Mouse (Mus musculus) layer of hippocampus, adult 9-10 months (tissue): ENCODE data around the gene Ripor2.

Experiments
- DNase-seq: peaks from one replicate; pipeline ENCODE4 v3.0.0; 2022; ENCODE audit warnings: low spot score

Gene Ripor2

DNA sequence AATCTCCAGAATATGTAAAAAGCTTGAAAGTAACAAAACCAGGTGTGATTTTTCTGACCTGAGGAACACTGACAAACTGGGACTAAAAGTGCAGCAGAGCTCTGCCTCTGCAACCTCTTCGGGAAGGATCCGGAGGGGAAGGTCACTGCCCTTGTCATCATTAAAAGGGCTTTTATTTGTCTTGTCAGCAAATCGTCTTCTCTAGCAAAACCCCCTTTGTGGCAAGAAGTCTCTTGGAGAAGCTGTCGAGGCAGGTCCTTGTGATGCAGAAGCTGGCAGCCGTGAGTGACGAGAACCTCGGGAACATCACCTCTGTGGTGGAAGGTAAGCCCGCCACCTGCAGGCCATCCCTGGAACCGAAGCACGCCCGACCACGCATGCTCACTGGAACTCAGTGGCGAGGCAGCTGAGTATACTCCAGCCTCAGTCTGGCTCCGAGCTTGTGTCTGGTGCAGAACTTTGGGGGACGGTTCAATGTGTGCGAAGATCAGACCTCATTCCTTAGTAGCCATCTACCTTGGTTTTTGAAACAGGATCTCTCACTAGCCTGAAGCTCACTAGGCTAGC lies 131.5 kb downstream of the Ripor2 start:
- peak; percentile 85 for DNase-seq

DNA sequence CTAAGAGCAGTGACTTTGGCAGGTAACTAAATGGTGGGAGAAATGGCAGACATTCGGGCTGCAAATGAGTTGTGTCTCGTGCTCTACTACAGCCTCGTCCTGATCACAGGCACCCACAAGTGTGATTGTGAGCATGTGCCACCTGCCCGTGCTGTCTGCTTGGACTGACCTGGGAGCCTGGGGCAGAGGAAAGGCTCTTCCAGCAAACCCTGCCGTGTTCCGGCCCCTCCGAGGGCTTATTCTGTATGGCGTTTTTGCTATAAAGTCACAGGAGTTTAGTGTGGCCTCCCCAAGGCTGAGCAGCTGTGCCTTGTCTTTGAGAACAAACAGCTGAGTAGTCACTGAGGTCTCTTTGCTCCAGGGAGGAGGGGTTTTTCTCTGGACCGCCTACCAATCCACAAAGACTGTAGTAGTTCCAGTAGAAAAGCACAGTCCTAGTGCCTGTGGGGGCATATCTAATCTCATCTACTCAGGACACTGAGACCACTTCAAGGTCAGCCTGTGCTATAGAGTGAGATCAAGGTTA lies 132.4 kb downstream of the Ripor2 start:
- DNase-seq = no peak

DNA sequence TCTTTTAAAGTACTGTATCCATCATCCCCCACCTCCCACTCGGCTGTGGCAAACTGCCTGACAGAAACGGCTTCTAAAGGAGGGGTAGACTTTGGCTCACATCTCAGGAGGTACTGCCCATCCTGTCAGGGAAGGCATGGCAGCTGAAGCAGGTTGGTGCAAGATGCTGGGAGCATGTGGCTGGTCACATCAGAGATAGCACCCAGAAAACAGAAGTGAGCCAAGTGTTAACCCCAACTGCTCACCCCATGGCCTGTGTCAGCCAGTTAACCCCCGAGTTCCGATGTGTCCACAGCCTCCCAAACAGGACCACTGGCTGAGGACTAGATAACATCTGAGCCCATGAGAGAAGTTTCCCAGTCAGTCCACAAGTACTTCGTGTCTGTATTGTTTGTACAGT lies 133.6 kb downstream of the Ripor2 start:
- no peak for DNase-seq

DNA sequence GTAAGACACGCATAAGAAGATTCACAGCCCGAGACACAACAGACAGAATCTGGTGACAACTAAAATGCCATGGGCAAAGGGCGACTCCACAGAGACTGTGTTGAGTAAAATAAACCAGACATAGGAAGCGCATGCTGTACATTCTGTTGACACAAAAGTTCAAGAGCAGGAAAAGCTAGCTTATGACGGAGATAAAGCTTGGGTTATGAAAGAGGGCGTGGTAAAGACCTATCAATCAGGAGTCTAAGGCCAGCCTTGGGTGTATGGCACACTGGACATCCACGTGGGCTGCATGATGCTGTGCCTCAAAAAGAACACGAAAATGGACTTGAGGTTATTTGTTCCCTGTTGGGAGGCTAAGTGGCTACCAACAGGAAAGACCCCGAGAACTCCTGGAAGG lies 134.5 kb downstream of the Ripor2 start:
- DNase-seq = no peak

DNA sequence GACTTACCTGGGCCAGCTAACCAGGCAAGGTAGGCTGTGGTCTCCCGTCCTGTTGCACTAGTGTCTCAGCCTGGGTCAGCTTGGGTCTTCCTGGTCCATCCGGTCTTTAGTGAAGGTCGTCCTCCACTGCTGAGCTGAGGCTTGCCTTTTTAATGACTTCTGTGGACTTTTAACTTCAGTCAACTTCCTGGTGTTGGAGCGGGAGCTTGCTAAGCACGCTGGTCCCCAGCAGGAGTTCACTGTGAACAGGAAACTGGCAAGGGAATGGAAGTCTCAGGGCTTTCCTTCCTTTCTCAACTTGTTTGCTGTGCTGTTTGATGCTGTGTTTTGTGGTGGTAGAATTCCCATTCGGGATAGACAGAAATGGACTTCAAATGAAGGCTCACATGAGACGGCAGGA lies 135.7 kb downstream of the Ripor2 start:
- no peak for DNase-seq

DNA sequence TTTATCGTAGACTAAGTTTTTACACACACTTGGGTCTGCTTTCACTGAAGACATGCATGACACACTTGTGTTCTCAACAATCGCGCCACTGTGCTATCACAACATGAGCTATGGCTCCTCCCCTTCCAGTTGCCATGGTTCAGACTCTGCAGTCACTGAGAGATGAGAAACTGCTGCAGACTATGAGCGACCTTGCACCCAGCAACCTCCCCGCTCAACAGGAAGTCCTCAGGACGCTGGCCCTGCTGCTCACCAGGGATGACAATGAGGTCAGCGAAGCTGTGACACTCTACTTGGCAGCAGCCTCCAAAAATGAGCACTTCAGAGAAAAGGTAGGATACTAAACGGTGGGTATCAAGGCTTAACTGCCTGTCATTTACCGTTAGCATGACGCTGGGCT lies 139.5 kb downstream of the Ripor2 start:
- DNase-seq = no peak

DNA sequence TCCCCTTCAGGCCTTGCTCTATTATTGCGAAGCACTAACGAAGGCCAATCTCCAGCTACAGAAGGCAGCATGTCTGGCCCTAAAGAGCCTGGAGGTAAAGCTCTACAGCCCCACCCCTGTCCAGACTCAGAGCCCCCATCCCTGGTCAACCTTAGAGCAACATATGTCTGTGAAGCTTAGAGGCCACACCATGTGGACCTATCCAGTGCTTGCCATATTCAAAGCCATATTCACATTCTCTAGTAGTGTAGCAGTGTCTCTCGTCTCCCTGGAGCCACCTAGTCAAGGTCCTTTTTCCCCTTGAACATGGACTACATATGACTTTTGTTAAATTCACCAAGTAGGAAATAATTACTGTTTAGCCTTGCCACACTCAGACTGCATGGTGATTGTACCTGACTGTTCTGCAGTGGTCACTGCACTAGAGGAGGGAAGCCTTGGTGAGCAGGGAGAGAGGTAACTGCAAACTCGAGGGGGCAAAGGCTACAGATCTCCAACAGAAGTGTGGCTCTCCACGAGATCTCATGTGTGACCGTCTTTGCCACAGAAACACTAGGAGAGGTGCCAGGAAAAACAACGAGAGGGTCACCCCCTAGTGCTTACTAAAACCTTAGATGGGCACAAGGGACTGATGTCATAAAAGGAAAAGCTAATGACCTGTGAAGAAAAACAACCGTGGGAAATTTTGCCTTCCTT lies 141.9 kb downstream of the Ripor2 start:
- no peak for DNase-seq

DNA sequence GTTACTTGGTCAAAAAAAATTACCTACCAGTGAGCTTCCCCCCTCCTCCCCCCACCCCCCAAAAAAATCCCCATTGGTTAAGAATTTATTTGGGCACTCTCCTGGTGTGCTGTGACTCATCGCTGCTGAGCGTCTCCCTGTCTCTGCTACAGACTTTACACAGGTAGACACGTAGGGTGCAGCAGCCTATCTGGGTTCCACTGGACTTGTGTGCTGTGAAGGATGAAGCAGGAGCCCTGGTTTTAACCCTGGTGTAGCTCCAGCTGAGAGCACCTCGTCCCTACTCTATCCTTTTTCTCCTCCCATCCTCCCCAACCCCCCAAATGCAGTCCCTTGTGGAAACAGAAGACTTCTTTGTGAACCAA lies 142.4 kb downstream of the Ripor2 start:
- no peak for DNase-seq

DNA sequence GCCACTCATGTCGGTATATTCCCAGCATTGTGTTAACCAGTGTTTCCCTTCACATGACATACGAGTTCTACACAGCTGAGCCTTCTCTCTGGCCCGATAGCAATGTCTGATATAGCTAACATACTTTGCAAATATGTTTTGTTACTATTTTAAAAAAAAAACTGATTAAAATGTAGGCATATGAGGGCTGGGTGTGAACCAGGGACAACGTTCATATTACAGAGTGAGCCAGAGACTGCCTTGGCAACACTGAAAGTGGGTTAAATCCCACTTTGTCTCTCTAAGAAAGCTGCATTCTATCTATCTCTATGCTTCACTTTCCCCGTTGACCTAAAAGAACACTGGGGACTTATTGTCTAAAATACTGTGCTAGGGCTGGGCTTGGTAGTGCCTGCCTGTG lies 147.1 kb downstream of the Ripor2 start:
- no peak for DNase-seq

DNA sequence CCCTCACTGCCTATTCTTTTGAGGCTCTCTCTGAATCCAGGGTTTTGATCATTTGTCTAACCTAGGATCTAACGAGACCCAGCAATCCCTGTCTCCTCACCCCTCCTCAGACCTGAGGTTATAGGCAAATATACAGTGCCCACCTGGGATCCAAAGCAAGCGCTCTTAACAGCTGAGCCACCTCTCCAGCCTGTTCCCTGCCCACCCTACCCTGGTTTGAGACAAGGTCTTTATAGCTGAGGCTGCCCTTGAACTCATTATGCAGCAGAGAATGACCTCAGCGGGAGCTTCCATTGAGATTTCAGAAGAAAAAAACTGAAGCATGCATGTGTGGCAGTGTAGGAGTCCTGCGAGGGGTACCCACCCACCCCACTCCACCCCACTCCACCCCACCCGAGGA lies 152.5 kb downstream of the Ripor2 start:
- no peak for DNase-seq

DNA sequence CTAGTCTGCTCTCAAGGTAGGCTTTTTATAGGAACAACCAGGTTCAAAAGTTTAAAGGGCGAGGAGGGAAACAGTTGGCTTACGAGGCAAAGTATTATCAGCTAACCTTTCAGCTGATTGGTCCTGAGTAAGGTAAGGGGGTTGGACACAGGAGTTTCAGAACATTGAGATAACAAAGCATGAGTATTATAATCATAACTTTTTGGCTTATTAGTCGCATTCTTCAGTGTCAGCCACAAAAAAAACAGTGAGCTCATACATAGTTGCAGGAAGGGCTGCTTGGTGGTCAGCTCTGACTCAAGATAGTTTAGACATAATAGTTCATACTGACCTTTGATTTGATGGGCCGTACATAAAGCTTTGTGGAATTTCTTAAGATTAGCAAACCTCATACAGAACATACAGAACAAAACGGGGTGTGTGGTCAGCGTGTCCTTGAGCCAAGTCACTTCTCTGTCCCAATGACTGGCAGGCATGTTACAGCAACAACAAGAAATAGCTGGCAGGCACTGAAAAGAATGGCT lies 153.7 kb downstream of the Ripor2 start:
- DNase-seq = no peak

DNA sequence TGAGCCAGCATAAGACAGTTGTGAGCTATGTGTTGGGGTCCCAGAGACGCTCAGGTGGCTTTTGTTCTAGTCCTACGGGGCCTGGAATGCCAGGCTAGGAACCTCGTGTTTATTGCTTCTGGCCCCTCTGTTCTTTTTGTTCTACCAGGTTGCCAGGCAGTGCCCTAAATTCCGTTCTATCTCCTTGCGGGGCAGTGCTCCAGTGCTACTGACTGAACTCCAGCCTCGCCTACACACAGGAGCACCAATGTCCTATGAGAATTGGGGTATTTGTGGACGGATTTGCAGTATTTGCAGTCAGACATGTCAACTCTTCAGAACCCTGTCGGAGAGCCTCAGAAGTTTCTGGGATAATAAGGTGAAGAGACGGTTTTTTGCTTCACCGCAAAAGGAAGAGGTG lies 159.0 kb downstream of the Ripor2 start, which contains the start of gene Armh2:
Gene Armh2 (plus strand): TSS at position 205 of the 400 bp plus-strand sequence.
- no peak for DNase-seq

DNA sequence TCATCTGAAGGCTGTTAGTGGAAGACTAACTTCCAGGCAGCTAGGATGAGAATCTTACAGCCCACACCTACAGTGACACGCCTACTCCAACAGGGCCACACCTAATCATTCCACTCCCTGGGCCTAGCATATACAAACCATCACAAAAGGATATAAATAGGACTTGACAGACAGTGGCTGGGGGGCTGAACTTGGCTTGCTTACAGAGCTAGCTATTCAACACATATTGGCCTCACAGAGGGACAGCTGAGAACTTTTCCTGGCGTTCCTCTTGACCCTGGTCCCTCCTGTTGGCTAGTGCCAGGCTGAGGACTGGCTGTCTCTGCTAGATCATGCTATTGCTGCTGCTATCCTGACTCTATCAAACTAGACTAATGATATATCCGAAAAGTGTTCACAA lies 165.8 kb downstream of the Ripor2 start:
- no peak for DNase-seq

DNA sequence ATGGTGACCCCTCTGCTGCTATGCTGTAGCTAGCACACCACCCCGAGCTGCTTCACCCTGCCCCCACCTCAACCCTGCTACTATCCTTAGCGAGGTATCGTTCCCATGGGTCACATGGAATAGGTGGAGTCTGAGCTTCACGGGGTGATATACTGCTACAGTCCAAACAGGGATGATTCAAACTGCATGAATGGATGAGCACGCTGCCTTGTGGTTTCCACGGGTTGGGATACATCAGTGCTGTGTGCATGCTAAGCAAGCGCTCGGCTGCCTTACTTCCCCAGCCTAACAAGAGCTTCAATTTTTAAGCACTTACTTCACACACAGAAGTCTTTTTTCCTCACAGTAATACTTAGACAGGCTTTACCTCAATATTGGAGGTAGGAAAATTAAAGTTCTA lies 168.8 kb downstream of the Ripor2 start:
- no peak for DNase-seq

DNA sequence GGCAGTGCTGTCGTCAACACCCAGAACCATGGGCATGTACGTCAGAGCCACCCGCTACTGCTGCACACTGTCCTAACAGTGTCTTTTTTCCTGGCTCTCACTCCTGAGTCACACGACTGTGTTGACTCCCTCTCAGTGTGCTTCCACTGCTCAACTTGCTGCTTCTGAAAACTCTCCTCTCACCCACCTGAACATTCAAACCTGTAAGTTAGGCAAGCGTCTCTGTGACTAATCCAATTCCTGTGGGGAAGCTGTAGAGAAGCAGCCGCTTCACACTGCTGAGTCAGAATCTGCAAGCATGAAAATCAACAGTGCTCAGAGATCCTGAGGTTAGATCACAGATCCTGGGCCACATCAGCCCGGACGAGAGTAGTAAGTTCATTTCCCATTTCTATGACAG lies 169.4 kb downstream of the Ripor2 start:
- DNase-seq = no peak

DNA sequence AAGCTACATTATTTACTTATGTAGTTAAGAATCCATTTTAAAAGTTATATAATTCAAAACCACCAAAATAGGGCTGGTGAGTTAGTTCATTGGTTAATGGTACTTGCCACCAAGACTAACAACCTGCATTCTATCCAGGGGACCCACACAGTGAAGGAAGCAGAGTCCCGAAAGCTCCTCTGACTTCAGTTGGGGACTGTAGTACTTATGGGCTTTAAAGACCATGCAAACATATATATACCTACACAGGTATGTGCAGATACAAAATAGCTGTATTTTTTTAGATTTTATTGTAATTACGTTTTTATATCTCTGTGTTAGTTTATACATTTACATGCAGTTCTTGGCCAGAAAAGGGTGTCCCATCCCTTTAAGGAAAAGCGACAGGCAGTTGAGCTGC lies 174.8 kb downstream of the Ripor2 start:
- no peak for DNase-seq

DNA sequence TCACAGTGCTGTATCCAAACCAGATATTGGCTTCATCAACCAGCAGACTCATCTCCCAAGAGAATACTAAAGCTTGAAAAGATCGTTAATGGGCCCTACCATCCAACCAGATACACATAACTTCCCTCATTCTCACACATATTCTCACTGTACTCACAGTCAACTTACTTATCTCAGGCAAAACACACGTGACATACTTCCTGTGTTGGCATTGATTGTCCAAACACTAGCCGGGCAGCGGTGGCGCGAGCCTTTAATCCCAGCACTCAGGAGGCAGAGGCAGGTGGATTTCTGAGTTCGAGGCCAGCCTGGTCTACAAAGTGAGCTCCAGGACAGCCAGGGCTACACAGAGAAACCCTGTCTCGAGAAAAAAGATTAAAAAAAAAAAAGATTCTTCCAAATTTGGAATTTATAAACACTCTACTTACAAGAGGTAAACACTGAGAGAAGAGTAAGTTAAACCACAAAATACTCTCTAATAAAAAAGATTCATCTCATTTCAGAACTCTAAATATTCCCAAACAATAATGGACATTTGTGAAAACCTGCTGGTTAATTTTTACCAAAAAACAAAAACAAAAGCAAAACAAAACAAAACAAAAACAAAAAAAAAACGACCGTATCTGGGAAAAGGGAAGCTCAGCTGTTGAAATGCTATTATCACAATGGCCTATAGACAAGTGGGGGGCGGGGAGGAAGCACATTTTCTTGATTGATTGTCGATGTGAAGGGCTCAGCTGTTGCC lies 176.0 kb downstream of the Ripor2 start:
- no peak for DNase-seq

DNA sequence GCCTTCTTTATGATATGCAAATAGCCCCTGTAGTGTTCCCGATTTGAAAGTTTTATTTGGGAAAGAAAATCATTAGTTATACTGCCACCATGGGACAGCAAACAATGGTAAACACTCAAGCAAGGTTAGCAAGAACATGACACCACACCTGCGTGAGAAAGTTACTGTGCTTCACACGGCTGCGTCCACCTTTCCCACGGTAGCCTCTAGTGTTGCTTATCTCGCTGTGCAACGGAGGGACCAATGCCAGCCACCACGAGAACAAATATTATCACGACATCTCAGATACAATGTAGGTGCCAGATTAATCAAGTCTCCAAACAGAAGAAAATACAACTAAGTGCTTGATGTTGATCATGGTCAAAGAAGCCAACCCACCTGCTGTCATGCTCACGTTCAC lies 177.5 kb downstream of the Ripor2 start:
- DNase-seq = no peak

DNA sequence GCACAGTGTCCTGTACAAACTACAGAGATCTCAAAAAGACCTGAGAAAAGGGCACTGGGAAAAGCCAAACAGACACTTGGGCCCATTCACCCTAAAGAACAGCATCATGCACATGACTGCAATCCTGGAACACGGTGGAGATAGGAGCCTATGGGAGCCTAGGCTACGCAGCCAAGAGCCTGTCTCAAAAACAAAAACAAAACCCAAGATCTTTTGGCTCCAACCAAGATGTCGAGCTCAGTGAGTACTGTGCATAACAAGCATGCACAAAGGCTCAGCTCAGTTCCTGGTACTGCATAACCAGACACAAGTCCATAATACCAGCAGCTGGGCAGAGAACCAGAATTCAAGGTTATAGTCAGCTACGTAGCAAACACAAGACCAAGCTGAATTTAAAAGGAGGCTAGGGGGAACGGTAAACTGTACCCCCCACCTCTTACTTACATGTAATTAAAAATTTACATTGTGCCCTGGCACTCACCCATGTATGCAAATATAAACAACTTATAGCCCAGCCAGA lies 178.4 kb downstream of the Ripor2 start:
- no peak for DNase-seq

DNA sequence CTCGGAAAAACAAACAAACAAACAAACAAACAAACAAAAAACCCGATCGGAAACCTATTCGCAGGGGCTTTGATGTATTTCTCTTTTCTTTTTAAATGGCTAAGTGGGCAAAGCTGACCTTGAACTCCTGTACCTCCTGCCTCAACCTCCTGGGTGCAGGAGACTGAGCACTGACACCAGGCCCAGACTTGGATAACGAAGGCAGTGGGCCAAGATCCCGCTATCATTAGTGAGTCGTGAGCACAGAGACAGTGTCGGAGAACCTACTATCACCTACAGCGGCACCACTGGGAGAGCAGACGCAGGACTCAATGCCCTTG lies 179.1 kb downstream of the Ripor2 start:
- DNase-seq = no peak

DNA sequence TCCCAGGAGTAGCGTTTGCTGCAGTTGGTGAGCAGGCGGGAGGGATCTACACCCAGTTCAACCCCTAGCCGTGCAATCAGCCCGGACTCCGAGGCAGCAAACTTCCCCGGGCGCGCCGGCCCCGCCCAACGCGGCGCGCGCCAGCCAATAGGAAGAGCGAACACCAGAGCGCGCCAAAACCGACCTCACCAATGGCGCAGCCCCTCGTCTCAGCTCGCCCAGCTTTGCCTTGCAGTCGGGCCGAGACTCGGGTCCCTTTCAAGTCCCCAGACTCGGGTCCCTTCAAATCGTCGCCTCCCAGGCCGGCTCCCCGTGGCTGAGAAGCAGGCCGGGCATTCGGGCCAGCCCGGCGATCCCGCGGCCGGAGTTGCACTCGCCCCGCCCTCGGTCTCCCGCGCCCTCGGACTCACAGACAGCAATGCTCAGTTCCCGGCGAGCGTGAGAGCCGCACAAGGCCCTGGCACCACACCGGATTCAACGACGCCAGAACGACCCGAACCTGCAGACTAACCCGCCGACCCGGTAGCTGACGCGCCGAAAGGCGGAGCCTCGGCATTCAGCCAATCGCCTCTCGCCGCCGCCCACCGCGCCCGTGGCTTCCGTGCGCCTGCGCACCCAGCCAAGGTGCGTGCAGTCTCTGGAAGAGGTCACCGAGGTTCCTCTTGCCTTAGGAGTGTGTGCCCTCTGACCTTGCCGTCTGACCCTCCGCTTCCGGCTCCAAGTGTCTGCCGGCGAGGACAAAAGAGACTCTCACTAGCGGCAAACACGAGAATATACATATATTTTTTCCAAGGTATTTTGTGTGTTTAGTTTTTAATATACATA lies 179.6 kb downstream of the Ripor2 start, which contains the start of gene Gmnn:
Gene Gmnn (minus strand): TSS at position 521 of the 825 bp plus-strand sequence.
- peak; percentile 38 for DNase-seq

DNA sequence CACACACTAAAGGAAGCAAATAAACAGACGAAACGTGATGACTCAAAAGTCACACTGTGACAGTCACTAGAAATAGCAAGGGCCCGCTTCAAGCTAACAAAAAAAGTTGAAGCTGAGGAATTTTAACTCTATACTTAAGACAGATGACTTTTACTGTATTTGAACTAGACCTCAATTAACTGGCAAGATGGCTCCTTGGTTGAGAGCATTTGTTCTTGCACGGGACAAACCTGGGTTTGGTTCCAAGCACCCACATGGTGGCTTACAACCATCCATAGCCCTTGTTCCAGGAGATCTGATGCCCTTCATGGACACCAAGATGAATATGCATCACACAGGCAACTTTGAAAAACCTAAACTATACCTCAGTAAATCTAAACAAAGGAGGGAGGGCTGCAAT lies 180.3 kb downstream of the Ripor2 start:
- DNase-seq = no peak
